Mouse (Mus musculus) lung, postnatal 10 days (tissue): ENCODE results near the gene Smr2.
"Not testable (repeated sequence)": the region's sequence is repeated elsewhere in the genome, so short reads cannot be mapped to it uniquely, and the experiment has no call there.

Experiments used
- DNase-seq: peaks from one replicate; pipeline ENCODE4 v3.0.0; 2021

Smr2 gene

GRCm38 (mm10) chr5:88086256-88086655 lies at the start of gene Smr2:
Gene Smr2 (plus strand): TSS chr5:88086556.
- DNase-seq = not testable (repeated sequence)

GRCm38 (mm10) chr5:88111430-88111829 lies 25.1 kb downstream of the Smr2 start, which contains the start of gene Gm11116:
Gene Gm11116 (minus strand): TSS chr5:88111530.
- DNase-seq = no peak

- DNase-seq = no peak
These were observed 67.6 kb downstream of the Smr2 start, which contains the start of gene Gm11115 for GRCm38 (mm10) chr5:88153999-88154398. Gene Gm11115 (minus strand): TSS chr5:88154099.
